Mouse (Mus musculus): Measurements from ENCODE around the gene Rbm8a2. TPM values are rescaled to one million over a fixed set of nuclear protein-coding genes. Genes with fewer than 3 reads are reported as not detected.

Gene Rbm8a2
- total and polyA plus RNA-seq, 3 experiments, result 0.38 to 3.2 (median 0.93) TPM

GRCm38 (mm10) chr1:175931391-175931790, 47.5 kb downstream of the Rbm8a2 start:
- peaks cover 2 to 4% of the 10 kb centered on the region in 2 experiments; a peak in 3 of 4 replicates for H3K4me1 ChIP-seq (ENCODE audit: control insufficient read depth in 1 of 2, insufficient read depth in 2 of 2)
- dilution Hi-C loops (cut with MboI; ENCODE audit: extremely low pct_ligation_motif_present, extremely low pct_unique_long_range_greater_than_20kb, low sequenced_read_pairs), result no loop called here

More at GRCm38 (mm10) chr1:175931391-175931790, 47.5 kb downstream of the Rbm8a2 start:
- Histone ChIP-seq H3K79me2 (replicated peaks; ENCODE audit: control insufficient read depth, extremely low read depth, insufficient read depth, poor library complexity, severe bottlenecking) (no peaks in the 10 kb centered on the region), H3K27me3 (replicated peaks) (no peaks in the 10 kb centered on the region), H3K36me3 (replicated peaks in 1 of 2; ENCODE audit: control insufficient read depth in 1 of 2, insufficient read depth in 1 of 2, low read length in 1 of 2) (no peaks in the 10 kb centered on the region), H3K9me3 (replicated peaks; ENCODE audit: low read length) (no peaks in the 10 kb centered on the region), H3K9ac (ENCODE audit: insufficient read depth, low read depth) (no peak overlapping the region), H3K27ac (ENCODE audit: insufficient read depth, low read depth) (no peak overlapping the region), H3K4me3 (replicated peaks in 1 of 3; ENCODE audit: low read depth in 2 of 3, low read length in 2 of 3, poor library complexity in 1 of 3) (no peak overlapping the region), H3K4me2 (ENCODE audit: insufficient read depth, low read depth, poor library complexity, severe bottlenecking) (no peak overlapping the region)
- DNase-seq (ENCODE audit: extremely low read depth), result no peak
- TF ChIP-seq TBP (conservative IDR thresholded peaks at IDR 0.05; ENCODE audit: low read depth, low read length) (no peak), ZKSCAN1 (IDR thresholded peaks at IDR 0.05; ENCODE audit: borderline replicate concordance, low read depth, low read length) (peak; percentile 11; the same call in 1 of the 2 replicates), MEF2A (IDR thresholded peaks at IDR 0.05; ENCODE audit: borderline replicate concordance, low read depth, low read length) (no peak), POLR2A (IDR thresholded peaks at IDR 0.05; ENCODE audit: low read depth, low read length) (no peak), HCFC1 (IDR thresholded peaks at IDR 0.05; ENCODE audit: low read depth, low read length) (no peak), CHD2 (IDR thresholded peaks at IDR 0.05; ENCODE audit: low read length) (no peak)
- in situ Hi-C loops (cut with MboI; ENCODE audit: low pct_ligation_motif_present, low pct_unique_long_range_greater_than_20kb, low sequenced_read_pairs), result loop anchor here (25.0 kb wide), 1 partner anchor 756 kb away; no protein-coding TSS in a partner anchor

Other genes starting within 250 kb of the Rbm8a2 start
- gene Exo1, start 98.5 kb downstream of the Rbm8a2 start, total RNA-seq (2012; rRNA removed), result 51.6 and 79.2 TPM in 2 replicates
- gene Exo1, start 98.5 kb downstream of the Rbm8a2 start, total RNA-seq (2014; rRNA removed), result 95.2 and 110 TPM in 2 replicates
- gene Exo1, start 98.5 kb downstream of the Rbm8a2 start, polyA plus RNA-seq (2012; ENCODE audit: insufficient read length, low read depth), result 139 and 144 TPM in 2 replicates
- gene Gm38100, start 58.8 kb downstream of the Rbm8a2 start, total RNA-seq (2012; rRNA removed), result not detected in 2 replicates
- gene Gm38100, start 58.8 kb downstream of the Rbm8a2 start, total RNA-seq (2014; rRNA removed), result not detected in 2 replicates
- 0.18 TPM in 1 of 2 replicates, not detected in the other for gene Gm38100, start 58.8 kb downstream of the Rbm8a2 start, polyA plus RNA-seq (2012; ENCODE audit: insufficient read length, low read depth)

Data from CH12.LX (cell line).